Mouse (Mus musculus) adrenal gland, postnatal 14 days (tissue): Measurements from ENCODE around the gene Ccdc107. TPM values are rescaled to one million over a fixed set of nuclear protein-coding genes. Genes with fewer than 3 reads are reported as not detected.
A peak's percentile ranks its signal among the peaks of the same experiment; 100 is the strongest.

Experiments
- DNase-seq: peaks from one replicate; pipeline ENCODE4 v3.0.0; 2021; ENCODE audit warnings: mixed read lengths
- total RNA-seq: library from RNA; stranded (reverse); gene quantifications from 2 replicates; pipeline ENCODE4 v1.2.3, GENCODE M21; 2021

Ccdc107 gene
- total RNA-seq, 1 experiment from 2014 or later = 48.3 TPM

DNA sequence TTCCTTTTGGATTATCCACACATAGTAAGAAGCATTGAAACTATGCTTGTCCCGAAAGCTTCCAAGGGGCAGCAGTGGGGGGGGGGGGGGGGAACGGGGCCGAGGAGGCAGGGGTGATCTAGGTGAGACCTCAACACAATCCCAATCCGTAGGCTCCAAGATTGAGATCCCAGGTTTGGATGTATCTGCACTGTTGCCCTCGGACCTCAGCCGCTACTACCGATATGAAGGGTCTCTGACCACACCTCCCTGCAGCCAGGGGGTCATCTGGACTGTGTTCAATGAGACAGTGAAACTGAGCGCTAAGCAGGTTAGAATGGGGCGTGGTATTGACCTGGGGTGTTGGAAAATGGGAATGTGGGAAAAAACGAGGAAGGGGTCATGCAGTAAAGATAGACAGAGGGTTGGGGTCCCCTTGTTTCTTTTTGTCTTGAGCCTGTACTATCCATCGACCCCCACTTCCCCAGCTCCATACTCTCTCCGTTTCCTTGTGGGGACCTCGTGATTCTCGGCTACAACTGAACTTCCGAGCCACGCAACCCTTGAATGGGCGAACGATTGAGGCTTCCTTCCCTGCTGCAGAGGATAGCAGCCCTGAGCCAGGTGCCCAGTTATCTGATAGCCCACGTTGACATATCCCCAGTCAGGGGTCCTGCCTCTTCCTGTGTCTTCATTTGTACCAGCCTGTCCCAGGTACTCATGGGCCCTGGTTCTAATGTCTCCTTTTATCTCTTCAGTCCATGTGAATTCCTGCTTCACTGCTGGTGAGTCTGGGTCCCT lies 19.2 kb downstream of the Ccdc107 start:
- no peak for DNase-seq

DNA sequence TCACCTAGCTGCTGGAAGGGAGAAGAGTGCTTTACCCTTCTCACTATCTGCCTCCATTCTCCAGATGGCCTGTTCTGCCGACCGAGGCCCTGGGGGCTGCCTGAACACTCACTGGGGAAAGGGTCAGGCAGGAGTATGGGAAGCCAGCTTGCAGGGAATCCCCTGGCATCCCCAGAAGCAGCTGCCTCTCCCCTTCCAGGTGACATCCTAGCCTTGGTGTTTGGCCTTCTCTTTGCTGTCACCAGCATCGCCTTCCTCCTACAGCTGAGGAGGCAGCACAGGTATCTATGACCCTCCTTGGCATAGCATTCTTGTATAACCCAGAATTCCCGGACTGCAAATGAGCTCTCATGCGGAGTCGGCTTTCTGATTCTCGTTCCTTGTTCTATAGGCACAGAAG lies 20.0 kb downstream of the Ccdc107 start:
- DNase-seq = no peak

DNA sequence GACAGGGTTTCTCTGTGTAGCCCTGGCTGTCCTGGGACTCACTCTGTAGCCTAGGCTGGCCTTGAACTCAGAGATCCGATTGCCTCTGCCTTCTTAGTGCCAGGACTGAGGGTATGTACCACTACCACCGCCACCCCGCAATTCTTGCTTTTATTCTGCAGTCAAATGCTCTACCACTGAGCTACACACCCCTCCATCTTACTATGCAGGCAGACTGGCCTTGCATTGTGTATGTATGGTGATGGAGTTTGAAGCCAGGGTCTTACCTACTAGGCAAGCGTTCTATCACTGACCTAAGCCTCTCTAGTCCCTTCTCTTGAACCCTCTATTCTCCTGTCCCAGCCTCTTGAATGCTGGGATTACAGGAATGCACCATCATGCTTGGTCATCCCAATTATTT lies 20.6 kb downstream of the Ccdc107 start:
- DNase-seq = no peak

DNA sequence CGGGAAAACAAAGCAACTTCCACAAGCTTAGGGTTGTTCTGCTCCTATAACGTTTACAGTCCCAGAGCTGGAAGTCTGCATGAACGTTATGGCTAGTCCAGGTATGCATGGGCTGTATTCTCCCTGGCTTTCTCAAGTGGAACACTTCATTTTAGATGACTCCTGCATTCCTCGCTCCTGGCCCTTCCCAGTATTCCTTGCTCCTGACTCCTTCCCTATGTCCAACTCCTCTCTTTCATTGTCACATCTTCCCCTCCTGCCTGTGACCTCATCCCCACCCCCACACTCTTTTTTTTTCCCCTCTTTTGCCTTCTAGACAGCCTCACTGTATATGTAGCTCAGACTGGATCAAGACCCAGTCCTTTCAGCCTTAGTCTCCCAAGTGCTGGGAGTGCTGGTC lies 21.1 kb downstream of the Ccdc107 start:
- no peak for DNase-seq

DNA sequence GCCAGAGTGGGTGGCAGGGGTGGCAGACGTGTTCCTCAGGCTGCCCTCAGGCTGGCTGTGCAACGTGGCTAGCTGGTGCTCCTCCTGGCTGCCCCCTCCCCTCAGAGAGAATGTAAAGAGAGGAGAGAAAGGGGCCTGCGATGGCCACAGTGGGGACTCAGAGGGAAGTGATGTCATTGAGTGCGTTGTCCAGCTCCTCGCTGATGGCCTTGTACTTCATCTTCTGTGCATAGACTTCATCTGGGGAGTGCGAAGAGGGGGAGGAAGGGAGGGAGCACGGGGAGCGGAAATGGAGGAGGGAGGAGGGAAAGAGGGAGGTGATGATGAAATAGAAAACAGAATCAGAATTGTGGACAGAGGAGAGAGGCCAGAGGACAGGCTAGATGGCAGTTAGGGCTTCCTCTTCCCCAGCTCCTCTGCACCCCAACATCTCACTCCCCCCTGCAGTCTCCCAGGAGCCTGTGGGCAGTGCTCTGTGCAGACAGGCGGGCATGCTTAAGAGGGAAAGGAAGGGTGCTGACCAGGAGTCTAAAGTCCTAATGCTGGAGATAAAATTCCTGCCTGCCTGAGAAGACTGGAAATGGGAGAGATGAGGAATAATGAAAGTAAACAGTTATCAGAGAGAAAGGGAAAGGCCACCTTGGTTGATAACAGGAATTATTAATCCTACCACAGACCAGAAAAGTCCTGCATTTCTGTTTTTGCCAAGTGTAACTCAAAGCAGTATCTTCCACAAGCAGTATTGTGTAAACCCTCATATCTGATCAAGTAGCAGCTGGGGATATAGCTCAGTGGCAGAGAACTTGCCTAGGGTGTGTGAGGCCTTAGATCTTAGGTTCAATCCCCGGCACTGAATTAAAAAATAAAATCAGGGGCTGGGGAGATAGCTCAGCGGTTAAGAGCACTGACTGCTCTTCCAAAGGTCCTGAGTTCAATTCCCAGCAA lies 23.3 kb downstream of the Ccdc107 start:
- DNase-seq = no peak

DNA sequence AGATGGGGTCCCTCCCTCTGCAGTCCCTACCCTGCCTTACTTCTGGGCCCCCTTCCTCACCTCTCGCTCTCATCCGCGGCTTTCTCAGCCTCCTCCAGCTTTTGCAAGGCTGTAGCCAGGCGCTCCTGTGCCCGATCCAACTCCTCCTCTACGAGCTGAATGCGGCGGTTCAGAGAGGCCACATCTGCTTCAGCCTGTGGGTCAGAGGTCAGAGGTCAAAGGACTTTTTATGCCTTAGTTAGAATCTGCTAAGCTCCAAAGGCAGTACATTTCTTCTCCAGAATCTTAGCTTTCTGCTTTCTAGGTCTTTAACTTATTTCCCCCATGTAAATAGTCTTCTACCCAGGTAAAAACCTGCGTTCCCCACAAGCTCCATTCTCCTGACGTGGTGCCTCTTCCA lies 26.9 kb downstream of the Ccdc107 start:
- DNase-seq = no peak

DNA sequence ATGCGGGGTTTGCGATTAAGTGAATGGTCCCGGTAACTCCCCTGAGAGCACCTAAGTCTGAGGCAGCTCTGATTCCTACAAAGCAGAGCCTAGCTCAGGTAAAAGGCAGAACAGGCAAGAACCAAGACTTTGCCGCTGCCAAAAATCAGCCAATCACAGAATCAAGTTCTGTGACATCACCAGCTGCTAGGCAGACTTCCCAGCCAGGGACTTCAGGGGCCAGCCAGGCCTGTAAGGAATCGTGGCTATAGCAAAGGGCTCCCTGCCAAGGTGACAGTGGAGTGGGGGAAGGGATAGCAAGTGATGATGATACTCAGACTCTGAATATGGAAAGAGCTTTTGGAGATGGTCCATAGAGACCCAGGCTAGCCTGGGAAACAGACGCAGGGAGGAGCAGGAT lies 27.3 kb downstream of the Ccdc107 start:
- peak; percentile 92 for DNase-seq

DNA sequence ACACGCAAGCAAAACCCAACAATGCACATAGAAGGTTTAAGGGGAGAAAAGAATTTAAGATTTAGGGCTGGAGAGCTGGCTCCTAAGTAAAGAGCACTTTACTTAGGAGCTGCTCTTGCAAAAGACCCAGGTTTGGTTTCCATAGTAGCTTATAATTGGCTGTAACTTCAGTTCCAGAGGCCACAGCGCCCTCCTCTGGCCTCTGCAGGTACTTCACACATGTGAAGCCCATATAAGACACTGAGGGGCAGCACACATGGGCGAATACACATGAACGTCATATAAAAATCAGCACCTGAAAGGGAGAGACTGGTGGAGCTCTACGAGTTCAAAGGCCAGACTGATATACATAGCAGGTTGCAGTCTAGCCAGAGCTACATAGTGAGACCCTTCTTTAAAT lies 35.2 kb downstream of the Ccdc107 start:
- DNase-seq = peak; percentile 53

DNA sequence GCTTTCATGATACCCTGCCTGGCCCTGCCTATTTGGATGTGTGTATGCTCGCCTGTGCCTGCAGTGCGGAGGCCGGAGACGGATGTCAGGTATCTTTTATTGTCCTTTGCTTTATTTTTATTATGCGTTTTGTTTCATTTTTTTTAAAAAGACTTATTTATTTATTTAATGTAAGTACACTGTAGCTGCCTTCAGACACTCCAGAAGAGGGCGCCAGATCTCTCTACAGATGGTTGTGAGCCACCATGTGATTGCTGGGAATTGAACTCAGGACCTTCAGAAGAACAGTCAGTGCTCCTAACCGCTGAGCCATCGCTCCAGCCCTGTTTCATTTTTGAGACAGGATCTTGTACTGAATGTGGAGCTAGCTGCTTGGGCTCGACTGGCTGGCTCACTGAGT lies 35.8 kb downstream of the Ccdc107 start:
- DNase-seq = no peak

DNA sequence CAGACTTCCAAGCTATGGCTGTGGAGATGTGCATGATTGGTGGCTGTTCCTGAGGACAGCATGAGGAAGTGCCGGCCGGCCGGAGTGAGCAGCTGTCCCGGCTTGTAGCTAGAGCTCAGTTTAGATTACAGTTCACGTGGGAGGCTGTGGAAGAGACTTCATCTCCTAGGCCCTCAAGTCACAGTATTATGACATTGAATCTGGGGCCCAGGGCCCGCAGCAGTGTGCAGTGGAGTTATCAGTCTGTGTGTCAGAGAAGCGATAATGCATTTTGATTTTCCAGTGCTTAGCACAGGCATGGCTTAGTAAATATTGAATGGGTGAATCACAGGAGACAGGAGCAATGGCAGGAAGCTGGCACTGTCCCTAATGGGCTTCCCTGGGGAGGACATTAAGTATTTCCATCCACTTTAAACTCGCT lies 37.4 kb downstream of the Ccdc107 start:
- DNase-seq = peak; percentile 47

DNA sequence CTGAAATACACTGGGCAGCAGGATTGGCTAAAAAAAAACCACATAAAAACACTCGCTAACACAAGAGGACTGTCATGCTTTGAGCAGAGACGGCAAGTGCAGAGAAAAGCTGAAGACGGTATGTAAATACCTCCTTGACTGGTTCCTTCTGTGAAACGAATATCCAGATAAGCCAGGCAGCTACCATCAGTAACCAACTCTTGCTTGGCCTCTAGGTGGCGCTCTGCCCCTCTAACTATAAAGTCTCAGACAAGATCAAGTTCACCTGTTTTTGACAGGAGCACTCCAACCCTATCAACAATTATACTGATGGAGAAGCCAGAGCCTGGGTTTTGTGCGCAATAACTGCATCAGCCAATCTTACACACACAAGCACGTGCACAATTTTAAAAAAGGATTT lies 37.9 kb downstream of the Ccdc107 start:
- DNase-seq = peak; percentile 87

DNA sequence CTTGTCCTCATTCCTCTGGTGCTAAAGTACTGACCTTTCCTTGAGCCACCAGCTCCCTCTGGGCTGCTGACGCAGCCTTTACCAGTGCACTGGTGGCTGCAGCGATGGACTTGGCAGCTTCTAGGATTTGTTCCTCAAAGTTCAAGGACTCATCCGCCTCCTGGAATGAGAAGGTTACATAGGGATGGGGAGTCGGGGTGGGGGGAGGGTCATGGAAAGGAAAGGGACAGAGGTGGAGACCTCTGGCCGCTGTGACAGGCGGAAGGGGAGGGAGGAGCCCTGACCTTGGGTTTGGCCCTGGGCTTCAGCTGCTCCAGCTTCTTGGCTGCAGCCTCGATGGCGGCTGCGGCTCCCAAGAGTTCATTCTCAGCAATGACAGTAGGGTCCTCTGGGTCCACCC lies 40.6 kb downstream of the Ccdc107 start:
- DNase-seq = peak; percentile 86

DNA sequence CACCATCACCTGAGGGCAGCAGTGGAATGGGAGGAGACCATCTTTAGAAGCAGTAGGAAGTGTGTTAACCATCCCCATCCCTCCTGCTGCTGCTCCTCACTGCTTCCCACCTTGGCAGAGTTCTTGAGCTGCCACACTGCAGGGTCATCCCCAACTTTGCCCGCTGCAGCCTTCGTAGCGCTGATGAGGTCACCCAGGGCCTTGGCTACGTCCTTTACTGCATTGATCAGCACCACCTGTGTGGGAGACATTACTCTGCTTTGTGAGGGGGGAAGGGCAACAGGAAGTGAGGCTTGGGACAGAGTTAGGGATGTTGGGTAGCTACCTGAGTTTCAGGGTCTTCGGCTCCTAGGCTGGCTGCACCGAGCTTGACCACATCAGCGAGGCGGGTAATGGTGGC lies 42.9 kb downstream of the Ccdc107 start:
- DNase-seq = peak; percentile 50

DNA sequence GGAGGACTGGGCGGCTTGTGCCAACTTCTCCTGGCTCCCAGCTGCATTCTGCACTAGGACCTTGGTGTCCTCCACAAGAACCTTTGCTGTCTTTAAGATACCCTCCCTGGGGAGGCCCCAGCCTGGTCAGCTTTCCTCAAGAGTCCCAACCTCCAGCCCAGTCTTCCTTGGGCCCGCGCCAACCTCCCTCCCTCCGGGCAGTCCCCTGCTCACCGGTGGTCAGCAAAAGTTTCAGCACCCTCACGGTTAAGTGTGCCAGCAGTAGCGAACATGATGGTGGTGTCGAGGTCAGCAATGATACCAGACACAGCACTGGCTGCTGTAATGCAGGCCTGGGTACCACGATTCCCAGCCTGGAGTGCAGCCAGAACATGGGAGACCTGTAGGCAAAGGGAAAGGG lies 43.3 kb downstream of the Ccdc107 start:
- DNase-seq = no peak

DNA sequence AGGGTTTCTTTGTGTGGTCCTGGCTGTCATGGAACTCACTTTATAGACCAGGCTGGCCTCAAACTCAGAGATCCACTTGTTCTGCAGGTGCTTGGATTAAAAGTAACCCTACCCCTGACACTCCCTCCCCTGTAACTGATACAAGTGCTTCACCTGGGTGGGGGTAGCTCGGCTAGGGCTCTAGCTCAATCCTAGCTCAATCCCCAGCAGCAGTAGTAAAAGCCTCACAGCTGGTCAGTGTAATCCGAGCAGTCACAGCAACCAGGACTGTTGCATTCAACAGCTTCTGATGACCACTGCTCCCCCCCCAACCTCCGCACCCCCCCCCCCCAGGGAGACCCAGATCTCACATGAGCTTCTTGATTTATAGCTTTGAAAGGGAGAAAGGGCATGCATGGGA lies 49.3 kb downstream of the Ccdc107 start:
- DNase-seq = no peak

Other genes with a start within 250 kb of the Ccdc107 start
- gene Atp8b5, start 225.7 kb upstream of the Ccdc107 start, total RNA-seq = 0.56 and 0.67 TPM in 2 replicates
- 34.8 and 38.6 TPM in 2 replicates for gene Rusc2, start 110.9 kb upstream of the Ccdc107 start, total RNA-seq
- gene Fam166b, start 63.8 kb upstream of the Ccdc107 start, total RNA-seq = not detected in 2 replicates
- gene Tesk1, start 51.0 kb upstream of the Ccdc107 start, total RNA-seq = 53.9 and 59.0 TPM in 2 replicates
- gene Cd72, start 38.3 kb upstream of the Ccdc107 start, total RNA-seq = 2.7 and 12.7 TPM in 2 replicates
- gene Sit1, start 9.2 kb upstream of the Ccdc107 start, total RNA-seq = 0.59 and 1.3 TPM in 2 replicates
- gene Arhgef39, start 6.8 kb downstream of the Ccdc107 start, total RNA-seq = 5.2 and 6.8 TPM in 2 replicates
- 0.37 and 0.83 TPM in 2 replicates for gene Car9, start 14.1 kb downstream of the Ccdc107 start, total RNA-seq
- 84.5 and 88.0 TPM in 2 replicates for gene Tpm2, start 30.9 kb downstream of the Ccdc107 start, total RNA-seq
- 108 and 117 TPM in 2 replicates for gene Creb3, start 69.4 kb downstream of the Ccdc107 start, total RNA-seq
- gene Tln1, start 69.8 kb downstream of the Ccdc107 start, total RNA-seq = 201 and 213 TPM in 2 replicates
- gene Rgp1, start 85.8 kb downstream of the Ccdc107 start, total RNA-seq = 43.3 and 52.6 TPM in 2 replicates
- gene Gba2, start 86.0 kb downstream of the Ccdc107 start, total RNA-seq = 11.7 and 15.0 TPM in 2 replicates
- 2.1 and 2.3 TPM in 2 replicates for gene Msmp, start 91.6 kb downstream of the Ccdc107 start, total RNA-seq
- gene Npr2, start 139.0 kb downstream of the Ccdc107 start, total RNA-seq = 36.4 and 43.9 TPM in 2 replicates
- gene Spag8, start 160.7 kb downstream of the Ccdc107 start, total RNA-seq = 0.93 and 1.1 TPM in 2 replicates
- gene Hint2, start 163.6 kb downstream of the Ccdc107 start, total RNA-seq = 91.7 and 99.5 TPM in 2 replicates
- gene Tmem8b, start 176.1 kb downstream of the Ccdc107 start, total RNA-seq = 7.2 and 9.9 TPM in 2 replicates
- gene Fam221b, start 176.2 kb downstream of the Ccdc107 start, total RNA-seq = 0.30 TPM in 1 of 2 replicates, not detected in the other
- gene Olfr70, start 207.9 kb downstream of the Ccdc107 start, total RNA-seq = not detected in 2 replicates
- gene Olfr71, start 217.4 kb downstream of the Ccdc107 start, total RNA-seq = not detected in 2 replicates
- 4.4 and 6.2 TPM in 2 replicates for gene Hrct1, start 234.3 kb downstream of the Ccdc107 start, total RNA-seq
- gene Spaar, start 237.1 kb downstream of the Ccdc107 start, total RNA-seq = 4.2 and 6.2 TPM in 2 replicates